Mouse (Mus musculus) E14TG2a.4 (cell line): ENCODE results near the gene Fbxo42.

Source experiments
- CTCF ChIP-seq: conservative IDR thresholded peaks from 2 replicates; pipeline ENCODE4 v1.5.1; 2014; ENCODE audit warnings: low read length
- NANOG ChIP-seq: IDR thresholded peaks from 2 replicates; pipeline ENCODE4 v1.6.1; 2014; ENCODE audit warnings: borderline replicate concordance, low read length, mixed read lengths

DNA sequence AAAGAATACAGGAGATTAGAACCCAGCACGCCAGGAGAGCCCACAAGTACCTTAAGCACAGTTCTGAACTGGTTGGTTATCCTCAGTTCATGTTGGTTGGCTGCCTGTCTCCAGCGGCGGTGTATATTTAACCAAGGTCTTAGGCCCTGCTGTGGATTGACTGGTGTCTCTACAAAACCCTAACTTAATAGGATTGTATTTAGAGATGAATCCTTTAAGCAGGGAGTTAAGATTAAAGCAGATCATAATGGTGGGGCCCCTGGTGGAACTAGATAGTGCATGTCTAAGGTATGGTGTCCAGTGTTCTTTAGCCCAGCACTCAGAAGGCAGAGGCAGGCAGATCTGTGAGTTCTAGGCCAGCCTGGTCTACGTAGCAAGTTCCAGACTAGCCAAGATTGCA lies 63.9 kb downstream of the Fbxo42 start:
- TF ChIP-seq CTCF: no peak
- no peak for TF ChIP-seq NANOG
